Mouse (Mus musculus) heart, postnatal 0 days (tissue): ENCODE data around the gene Nudt8.

Experiments used
- CTCF ChIP-seq: IDR thresholded peaks from 2 replicates; pipeline ENCODE4 v1.5.1; 2016; ENCODE audit warnings: antibody characterized with exemption, control low read depth, low read depth
- EP300 ChIP-seq: IDR thresholded peaks from 2 replicates; pipeline ENCODE4 v1.6.1; 2016; ENCODE audit warnings: antibody characterized with exemption, low read depth

DNA sequence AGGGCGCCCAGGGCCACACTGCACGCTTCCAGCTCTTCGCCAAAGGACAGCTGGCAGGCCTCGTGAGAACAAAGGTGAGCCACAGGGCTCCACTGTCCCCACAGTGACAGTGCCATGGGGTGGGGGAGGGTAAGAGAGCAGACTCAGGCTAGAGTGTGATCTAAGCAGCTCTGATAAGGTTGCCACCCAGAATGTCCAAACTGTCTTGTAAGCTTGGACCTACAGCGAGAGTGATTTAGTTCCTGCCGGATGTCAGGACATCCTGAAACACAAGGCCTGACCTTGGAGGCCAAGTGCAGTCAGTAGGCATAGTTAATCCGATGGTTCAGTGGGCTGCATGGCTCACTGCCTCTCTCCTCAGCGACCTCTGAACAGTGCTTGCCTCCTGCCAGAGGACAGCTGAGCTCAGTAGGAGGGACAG, 15.1 kb upstream of the Nudt8 start:
- TF ChIP-seq CTCF (peak; percentile 1; the same call in 1 of the 2 replicates), EP300 (no peak)
